Mouse (Mus musculus) neural tube, embryonic 15.5 days (tissue): Measurements from ENCODE around the gene Fgfr2. TPM values are rescaled to one million over a fixed set of nuclear protein-coding genes. Genes with fewer than 3 reads are reported as not detected.

Experiments
- ATAC-seq: fragments of 200-750 bp; cut with Nextera tagmentation; 2 replicates; pipeline ENCODE4 v1.8.0; 2017; ENCODE audit warnings: mild to moderate bottlenecking, moderate TSS enrichment, moderate library complexity; ENCODE audit not compliant: low FRiP score
- H3K27ac ChIP-seq: fragments of 300-500 bp; sonication (generic); replicated peaks from 2 replicates; pipeline ENCODE4 v1.5.1; 2015; ENCODE audit warnings: mild to moderate bottlenecking, inconsistent platforms
- H3K27me3 ChIP-seq: fragments of 300-500 bp; sonication (generic); replicated peaks from 2 replicates; pipeline ENCODE4 v1.6.1; 2015; ENCODE audit warnings: inconsistent platforms
- H3K36me3 ChIP-seq: fragments of 300-500 bp; sonication (generic); 2 replicates; pipeline ENCODE4 v1.6.1; 2015; ENCODE audit warnings: inconsistent platforms
- H3K4me1 ChIP-seq: fragments of 300-500 bp; sonication (generic); 2 replicates; pipeline ENCODE4 v1.6.1; 2015; ENCODE audit warnings: inconsistent platforms
- H3K4me2 ChIP-seq: fragments of 300-500 bp; sonication (generic); 2 replicates; pipeline ENCODE4 v1.6.1; 2015; ENCODE audit warnings: inconsistent platforms, mild to moderate bottlenecking, moderate library complexity
- H3K4me3 ChIP-seq: fragments of 300-500 bp; sonication (generic); replicated peaks from 2 replicates; pipeline ENCODE4 v1.5.1; 2015; ENCODE audit warnings: mild to moderate bottlenecking, inconsistent platforms
- H3K9ac ChIP-seq: fragments of 300-500 bp; sonication (generic); replicated peaks from 2 replicates; pipeline ENCODE4 v1.6.1; 2015; ENCODE audit warnings: mild to moderate bottlenecking, inconsistent platforms
- H3K9me3 ChIP-seq: fragments of 300-500 bp; sonication (generic); replicated peaks from 2 replicates; pipeline ENCODE4 v1.6.1; 2016; ENCODE audit warnings: inconsistent platforms
- WGBS: fragments of 180-500 bp; shearing (Covaris S2); methylation state at CpG from one replicate; pipeline ENCODE4 v1.1.7; 2015; ENCODE audit warnings: mixed read lengths; 5-methylcytosine and 5-hydroxymethylcytosine counted together
- polyA plus RNA-seq: library from polyadenylated mRNA; unstranded; fragments of >200 nt; fragmentation: Nextera tagmentation; extraction: Ambion mirVana; gene quantifications from 2 replicates; pipeline ENCODE4 v1.2.1, GENCODE M21; 2015

Fgfr2 gene
- polyA plus RNA-seq, 1 experiment from 2014 or later: 21.2 TPM

GRCm38 (mm10) chr7:132644605-132645279, 478.4 kb downstream of the Fgfr2 start:
- 65% methylated on average over 11 of the region's 11 CpGs for WGBS
- H3K27me3 ChIP-seq: peaks cover 7% of the 10 kb centered on the region; the same call in 1 of the 2 replicates
- no peak overlapping the region for H3K4me3 ChIP-seq
- no peak overlapping the region for H3K4me2 ChIP-seq
- peaks cover 13% of the 10 kb centered on the region; the same call in 1 of the 2 replicates for H3K4me1 ChIP-seq
- no peak overlapping the region for H3K27ac ChIP-seq
- no peak for ATAC-seq
- no peak overlapping the region for H3K9ac ChIP-seq
- H3K9me3 ChIP-seq: no peaks in the 10 kb centered on the region
- H3K36me3 ChIP-seq: no peaks in the 10 kb centered on the region; the same call in 1 of the 2 replicates

- no peak for ATAC-seq
- WGBS: 85% methylated on average over 1 of the region's 1 CpGs
- Histone ChIP-seq H3K27ac (no peak overlapping the region), H3K4me2 (no peak overlapping the region), H3K9me3 (no peaks in the 10 kb centered on the region), H3K9ac (no peak overlapping the region), H3K27me3 (peaks cover 7% of the 10 kb centered on the region; the same call in 1 of the 2 replicates), H3K4me1 (peaks cover 20% of the 10 kb centered on the region; the same call in 1 of the 2 replicates), H3K4me3 (no peak overlapping the region), H3K36me3 (no peaks in the 10 kb centered on the region; the same call in 1 of the 2 replicates)
Observed at GRCm38 (mm10) chr7:132641606-132642005, 481.5 kb downstream of the Fgfr2 start.

- ATAC-seq: no peak
- H3K9ac ChIP-seq: no peak overlapping the region
- WGBS: 14% methylated on average over 9 of the region's 9 CpGs
- no peak overlapping the region for H3K4me3 ChIP-seq
- H3K9me3 ChIP-seq: no peaks in the 10 kb centered on the region
- no peak overlapping the region for H3K4me2 ChIP-seq
- peaks cover 20% of the 10 kb centered on the region; the same call in 1 of the 2 replicates for H3K4me1 ChIP-seq
- H3K36me3 ChIP-seq: no peaks in the 10 kb centered on the region; the same call in 1 of the 2 replicates
- H3K27ac ChIP-seq: no peak overlapping the region
- H3K27me3 ChIP-seq: peaks cover 7% of the 10 kb centered on the region; the same call in 1 of the 2 replicates
Observed at GRCm38 (mm10) chr7:132640946-132641345, 482.2 kb downstream of the Fgfr2 start.

- ATAC-seq: peak; percentile 72; the same call in 1 of the 2 replicates
- Histone ChIP-seq H3K4me3 (no peak overlapping the region), H3K4me1 (peaks cover 15% of the 10 kb centered on the region; the same call in 1 of the 2 replicates), H3K9ac (no peak overlapping the region), H3K27ac (no peak overlapping the region), H3K36me3 (no peaks in the 10 kb centered on the region; the same call in 1 of the 2 replicates), H3K27me3 (peaks cover 5% of the 10 kb centered on the region; the same call in 1 of the 2 replicates), H3K9me3 (no peaks in the 10 kb centered on the region), H3K4me2 (no peak overlapping the region)
- WGBS: 70% methylated on average over 12 of the region's 12 CpGs
Observed at GRCm38 (mm10) chr7:132638446-132639087, 484.6 kb downstream of the Fgfr2 start.

GRCm38 (mm10) chr7:132637292-132637691, 485.9 kb downstream of the Fgfr2 start:
- H3K9me3 ChIP-seq: no peaks in the 10 kb centered on the region
- H3K4me2 ChIP-seq: no peak overlapping the region
- peaks cover 5% of the 10 kb centered on the region; the same call in 1 of the 2 replicates for H3K27me3 ChIP-seq
- ATAC-seq: no peak
- no peak overlapping the region for H3K27ac ChIP-seq
- H3K9ac ChIP-seq: no peak overlapping the region
- H3K4me3 ChIP-seq: no peak overlapping the region
- no peaks in the 10 kb centered on the region for H3K36me3 ChIP-seq
- peaks cover 15% of the 10 kb centered on the region; the same call in 1 of the 2 replicates for H3K4me1 ChIP-seq
- 8% methylated on average over 12 of the region's 12 CpGs for WGBS

- Histone ChIP-seq H3K4me2 (no peak overlapping the region), H3K9me3 (no peaks in the 10 kb centered on the region), H3K27ac (no peak overlapping the region), H3K27me3 (no peaks in the 10 kb centered on the region), H3K4me3 (no peak overlapping the region), H3K4me1 (0 out of 2 replicates have a peak, but pooled peaks cover 2% of the 10 kb centered on the region), H3K36me3 (no peaks in the 10 kb centered on the region), H3K9ac (no peak overlapping the region)
- peak; percentile 35; the same call in 1 of the 2 replicates for ATAC-seq
- WGBS: 66% methylated on average over 11 of the region's 11 CpGs
Observed at GRCm38 (mm10) chr7:132631313-132631712, 491.8 kb downstream of the Fgfr2 start.

- WGBS: 88% methylated on average over 3 of the region's 3 CpGs
- Histone ChIP-seq H3K9me3 (no peaks in the 10 kb centered on the region), H3K4me3 (no peak overlapping the region), H3K27me3 (no peaks in the 10 kb centered on the region), H3K9ac (no peak overlapping the region), H3K4me1 (0 out of 2 replicates have a peak, but pooled peaks cover 2% of the 10 kb centered on the region), H3K36me3 (no peaks in the 10 kb centered on the region), H3K27ac (no peak overlapping the region), H3K4me2 (no peak overlapping the region)
- no peak for ATAC-seq
Observed at GRCm38 (mm10) chr7:132627448-132627847, 495.7 kb downstream of the Fgfr2 start.

GRCm38 (mm10) chr7:132626174-132626573, 497.0 kb downstream of the Fgfr2 start:
- Histone ChIP-seq H3K4me3 (no peak overlapping the region), H3K4me2 (no peak overlapping the region), H3K9me3 (no peaks in the 10 kb centered on the region), H3K9ac (no peak overlapping the region), H3K27me3 (no peaks in the 10 kb centered on the region), H3K27ac (no peak overlapping the region), H3K4me1 (no peaks in the 10 kb centered on the region), H3K36me3 (no peaks in the 10 kb centered on the region)
- 30% methylated on average over 4 of the region's 4 CpGs for WGBS
- ATAC-seq: no peak

GRCm38 (mm10) chr7:132624161-132624560, 499.0 kb downstream of the Fgfr2 start:
- no peak overlapping the region for H3K9ac ChIP-seq
- no peak overlapping the region for H3K4me3 ChIP-seq
- H3K36me3 ChIP-seq: no peaks in the 10 kb centered on the region
- no peaks in the 10 kb centered on the region for H3K9me3 ChIP-seq
- H3K4me2 ChIP-seq: no peak overlapping the region
- no peaks in the 10 kb centered on the region for H3K27me3 ChIP-seq
- H3K27ac ChIP-seq: no peak overlapping the region
- WGBS: 76% methylated on average over 10 of the region's 10 CpGs
- ATAC-seq: no peak
- H3K4me1 ChIP-seq: no peaks in the 10 kb centered on the region

- no peak overlapping the region for H3K4me2 ChIP-seq
- 93% methylated on average over 15 of the region's 15 CpGs for WGBS
Observed at GRCm38 (mm10) chr7:132619975-132620918, 502.9 kb downstream of the Fgfr2 start.

GRCm38 (mm10) chr7:132619549-132619948, 503.6 kb downstream of the Fgfr2 start:
- H3K27me3 ChIP-seq: no peaks in the 10 kb centered on the region
- no peak overlapping the region for H3K27ac ChIP-seq
- no peaks in the 10 kb centered on the region for H3K4me1 ChIP-seq
- H3K4me2 ChIP-seq: no peak overlapping the region
- no peak overlapping the region for H3K9ac ChIP-seq
- ATAC-seq: no peak
- no peaks in the 10 kb centered on the region for H3K9me3 ChIP-seq
- no peak overlapping the region for H3K4me3 ChIP-seq
- H3K36me3 ChIP-seq: no peaks in the 10 kb centered on the region
- WGBS: 94% methylated on average over 8 of the region's 8 CpGs

More at GRCm38 (mm10) chr7:132619975-132620918, 502.9 kb downstream of the Fgfr2 start:
- no peak for ATAC-seq
- Histone ChIP-seq H3K9me3 (no peaks in the 10 kb centered on the region), H3K4me1 (no peaks in the 10 kb centered on the region), H3K9ac (no peak overlapping the region), H3K27ac (no peak overlapping the region), H3K27me3 (no peaks in the 10 kb centered on the region), H3K36me3 (no peaks in the 10 kb centered on the region), H3K4me3 (no peak overlapping the region)
